Mouse (Mus musculus) myocyte (in vitro differentiated cells): ENCODE results near the gene Gm20388. TPM values are rescaled to one million over a fixed set of nuclear protein-coding genes. Genes with fewer than 3 reads are reported as not detected.

Source experiments
- H3K27me3 ChIP-seq: one replicate; pipeline ENCODE4 v1.6.1; 2011; ENCODE audit not compliant: control insufficient read depth, insufficient read depth, insufficient read length
- H3K36me3 ChIP-seq: one replicate; pipeline ENCODE4 v1.6.1; 2011; ENCODE audit not compliant: control insufficient read depth, insufficient read depth
- H3K4me2 ChIP-seq: one replicate; pipeline ENCODE4 v1.6.1; 2011; ENCODE audit warnings: low read depth, control low read depth
- H3K4me3 ChIP-seq: one replicate; pipeline ENCODE4 v1.5.1; 2011; ENCODE audit warnings: mild to moderate bottlenecking, control low read depth, moderate library complexity
- H3K79me2 ChIP-seq: one replicate; pipeline ENCODE4 v1.6.1; 2011; ENCODE audit not compliant: control insufficient read depth, insufficient read depth
- H3ac ChIP-seq: one replicate; pipeline ENCODE4 v1.6.1; 2011; ENCODE audit not compliant: control insufficient read depth, insufficient read length
- CEBPB ChIP-seq: IDR thresholded peaks from 2 replicates; pipeline ENCODE4 v1.6.1; 2011; ENCODE audit warnings: mild to moderate bottlenecking, moderate library complexity; ENCODE audit not compliant: poor library complexity, insufficient read depth, severe bottlenecking
- E2F4 ChIP-seq: IDR thresholded peaks from one replicate; pipeline ENCODE4 v1.6.1; 2011; ENCODE audit warnings: mild to moderate bottlenecking, control low read depth, moderate library complexity; ENCODE audit not compliant: insufficient read depth
- MAX ChIP-seq: IDR thresholded peaks from one replicate; pipeline ENCODE4 v1.6.1; 2011; ENCODE audit warnings: low read depth, mild to moderate bottlenecking, control low read depth
- MYOD1 ChIP-seq, 3 experiments: IDR thresholded peaks; one replicate each; pipeline ENCODE4 v1.6.1; 2011; ENCODE audit warnings: control low read depth in 2 of 3, low read depth in 2 of 3, mild to moderate bottlenecking in 2 of 3, moderate library complexity in 1 of 3; ENCODE audit not compliant: insufficient read length in 2 of 3, control insufficient read depth in 1 of 3
- MYOG ChIP-seq, 3 experiments: IDR thresholded peaks; one replicate each; pipeline ENCODE4 v1.6.1; 2011; ENCODE audit warnings: control low read depth in 2 of 3, low read depth in 2 of 3, mild to moderate bottlenecking in 2 of 3; ENCODE audit not compliant: insufficient read length in 2 of 3, control insufficient read depth in 1 of 3, insufficient read depth in 1 of 3
- POLR2A ChIP-seq: IDR thresholded peaks from one replicate; pipeline ENCODE4 v1.6.1; 2011; ENCODE audit warnings: low read depth, mild to moderate bottlenecking, control low read depth, moderate library complexity; ENCODE audit not compliant: insufficient read length
- POLR2AphosphoS2 ChIP-seq: IDR thresholded peaks from one replicate; pipeline ENCODE4 v1.6.1; 2011; ENCODE audit warnings: low read depth, control low read depth; ENCODE audit not compliant: insufficient read length
- REST ChIP-seq: IDR thresholded peaks from one replicate; pipeline ENCODE4 v1.6.1; 2011; ENCODE audit warnings: mild to moderate bottlenecking, control low read depth, moderate library complexity; ENCODE audit not compliant: insufficient read depth, insufficient read length
- SRF ChIP-seq: IDR thresholded peaks from one replicate; pipeline ENCODE4 v1.6.1; 2011; ENCODE audit warnings: low read depth; ENCODE audit not compliant: control insufficient read depth, insufficient read length
- TCF12 ChIP-seq: IDR thresholded peaks from one replicate; pipeline ENCODE4 v1.6.1; 2011; ENCODE audit warnings: mild to moderate bottlenecking, control low read depth; ENCODE audit not compliant: poor library complexity, insufficient read depth, severe bottlenecking
- TCF3 ChIP-seq: IDR thresholded peaks from one replicate; pipeline ENCODE4 v1.6.1; 2011; ENCODE audit warnings: low read depth, control low read depth; ENCODE audit not compliant: insufficient read length
- USF1 ChIP-seq: IDR thresholded peaks from one replicate; pipeline ENCODE4 v1.6.1; 2011; ENCODE audit warnings: low read depth, mild to moderate bottlenecking, control low read depth, moderate library complexity
- polyA plus RNA-seq: library from polyadenylated mRNA; unstranded; fragments of >200 nt; fragmentation: generic; extraction: Trizol; gene quantifications from one replicate; pipeline ENCODE4 v1.2.1, GENCODE M21; 2012; ENCODE audit warnings: missing spikeins

The Gm20388 gene
- polyA plus RNA-seq, 1 experiment, result 15.3 TPM

DNA sequence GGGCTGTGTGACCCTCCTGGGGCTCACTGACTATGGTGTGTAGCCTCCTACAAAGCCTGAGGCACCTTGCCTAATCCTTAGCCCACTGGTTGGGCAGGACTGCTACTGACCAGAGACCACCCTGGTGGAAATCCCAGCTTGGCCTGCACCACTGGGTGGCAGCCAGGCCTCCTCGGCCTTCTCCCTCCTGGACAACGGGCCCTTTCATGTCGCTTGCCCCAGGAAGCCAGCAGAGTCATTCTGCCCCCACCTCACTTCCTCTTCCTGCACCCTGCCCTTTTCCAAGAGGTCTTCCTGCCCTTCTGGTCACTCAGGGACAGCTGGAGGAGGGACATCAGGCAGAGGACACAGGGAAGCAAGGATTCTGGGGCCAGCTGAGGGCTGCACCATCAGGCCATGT is 413.9 kb downstream of the Gm20388 start:
- Histone ChIP-seq H3K4me2 (no peak overlapping the region), H3K36me3 (no peaks in the 10 kb centered on the region), H3K27me3 (no peaks in the 10 kb centered on the region), H3ac (no peak overlapping the region), H3K4me3 (no peak overlapping the region), H3K79me2 (no peaks in the 10 kb centered on the region)
- TF ChIP-seq USF1, result no peak
- TF ChIP-seq POLR2AphosphoS2, result no peak
- no peak for TF ChIP-seq E2F4
- no peak for TF ChIP-seq REST
- no peak for TF ChIP-seq CEBPB
- no peak for TF ChIP-seq TCF12
- TF ChIP-seq MYOG (IDR thresholded peaks at IDR 0.05; ENCODE audit: control insufficient read depth in 1 of 3, insufficient read depth in 1 of 3, insufficient read length in 2 of 3, low read depth in 2 of 3), result no peak
- TF ChIP-seq MAX, result no peak
- TF ChIP-seq MYOD1 (IDR thresholded peaks at IDR 0.05; ENCODE audit: control insufficient read depth in 1 of 3, insufficient read length in 2 of 3, low read depth in 2 of 3), result no peak
- TF ChIP-seq TCF3, result no peak
- TF ChIP-seq SRF, result no peak
- TF ChIP-seq POLR2A, result no peak

DNA sequence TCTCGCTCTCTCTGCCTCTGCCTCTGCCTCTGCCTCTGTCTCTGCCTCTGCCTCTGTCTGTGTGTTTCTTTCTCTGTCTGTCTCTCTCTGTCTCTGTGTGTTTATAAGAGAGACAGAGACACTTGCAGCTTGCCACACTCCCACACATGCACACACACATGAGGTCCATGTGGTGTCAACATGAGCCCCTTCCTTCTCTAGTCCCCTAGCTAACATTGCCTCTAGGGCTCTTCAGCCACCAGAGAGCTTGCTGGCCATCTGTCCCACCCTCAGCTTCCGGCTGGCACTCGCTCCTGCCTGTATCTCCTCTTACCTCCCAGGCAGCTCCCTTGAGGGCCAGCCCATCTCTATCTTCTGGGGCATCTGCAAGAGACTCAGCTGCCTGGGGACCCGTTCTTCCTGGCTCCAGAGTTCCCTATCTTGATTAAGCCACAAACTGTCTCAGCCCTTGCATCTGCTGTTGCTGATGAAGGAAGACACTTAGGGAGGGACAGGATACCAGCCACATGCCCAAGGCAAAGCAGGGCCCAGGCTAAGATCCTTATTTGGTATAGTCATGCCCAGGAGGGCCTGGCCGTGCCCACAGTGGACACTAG is 414.6 kb downstream of the Gm20388 start:
- H3K4me3 ChIP-seq, result no peak overlapping the region
- H3ac ChIP-seq, result no peak overlapping the region
- no peaks in the 10 kb centered on the region for H3K27me3 ChIP-seq
- H3K36me3 ChIP-seq, result no peaks in the 10 kb centered on the region
- TF ChIP-seq E2F4, result no peak
- TF ChIP-seq MYOG (IDR thresholded peaks at IDR 0.05; ENCODE audit: control insufficient read depth in 1 of 3, insufficient read depth in 1 of 3, insufficient read length in 2 of 3, low read depth in 2 of 3), result peak in 1 of 3 experiments; percentile 7
- H3K4me2 ChIP-seq, result no peak overlapping the region
- no peaks in the 10 kb centered on the region for H3K79me2 ChIP-seq

DNA sequence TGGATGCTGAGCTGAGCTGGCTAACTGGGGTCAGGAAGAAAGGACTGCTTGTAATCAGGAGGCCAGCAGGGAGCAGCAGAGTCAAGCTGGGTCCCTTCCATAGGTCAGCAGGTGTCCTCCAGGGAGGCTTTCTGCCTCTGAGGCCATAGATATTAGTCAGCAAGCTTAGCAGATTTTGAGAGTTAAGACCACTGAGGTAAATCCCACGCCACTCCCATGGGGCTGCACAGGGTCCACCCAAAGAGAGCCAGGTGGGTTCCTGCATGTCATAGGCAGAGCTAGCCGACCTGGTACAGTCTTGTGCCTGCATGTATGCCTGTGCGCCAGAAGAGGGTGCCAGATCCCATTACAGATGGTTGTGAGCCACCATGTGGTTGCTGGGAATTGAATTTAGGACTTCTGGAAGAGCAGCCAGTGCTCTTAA is 416.5 kb downstream of the Gm20388 start:
- Histone ChIP-seq H3K36me3 (no peaks in the 10 kb centered on the region), H3K79me2 (no peaks in the 10 kb centered on the region), H3K4me3 (no peak overlapping the region)

DNA sequence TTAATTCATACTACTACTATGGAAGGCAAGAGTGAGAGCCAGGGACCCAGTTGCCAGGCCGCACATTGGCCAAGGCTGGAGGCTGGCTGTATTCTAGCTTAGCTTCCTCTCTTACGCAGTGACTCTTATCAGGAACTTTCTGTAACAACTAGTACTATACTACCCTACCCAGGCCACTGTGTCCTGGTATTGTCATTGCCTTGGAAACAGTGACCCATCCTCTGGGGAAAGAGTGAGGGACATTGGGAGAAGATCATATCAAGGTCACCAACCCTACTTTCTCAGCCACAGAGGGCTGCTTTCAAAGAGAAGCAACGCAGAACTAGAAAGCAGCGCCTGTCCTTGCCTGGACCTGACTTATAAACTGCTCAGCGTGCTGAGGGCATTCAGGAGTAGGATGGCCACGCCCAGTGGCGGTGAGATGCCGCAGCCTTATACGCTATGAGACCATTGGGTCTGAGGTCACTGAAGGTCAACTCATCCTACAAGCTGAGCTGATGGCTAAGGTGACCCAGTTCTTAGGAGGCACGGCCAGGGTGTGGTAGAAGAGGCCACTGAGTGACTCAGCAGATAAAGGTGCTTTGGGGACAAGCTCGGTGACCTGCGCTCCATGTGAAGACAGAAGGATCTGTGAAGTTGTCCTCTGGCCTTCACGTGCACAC is 417.9 kb downstream of the Gm20388 start:
- H3K4me3 ChIP-seq, result no peak overlapping the region
- TF ChIP-seq MAX (no peak), SRF (no peak), E2F4 (no peak), MYOG (IDR thresholded peaks at IDR 0.05; ENCODE audit: control insufficient read depth in 1 of 3, insufficient read depth in 1 of 3, insufficient read length in 2 of 3, low read depth in 2 of 3) (no peak), USF1 (no peak), TCF12 (no peak), POLR2A (no peak), REST (no peak), TCF3 (no peak), CEBPB (no peak), POLR2AphosphoS2 (no peak), MYOD1 (IDR thresholded peaks at IDR 0.05; ENCODE audit: control insufficient read depth in 1 of 3, insufficient read length in 2 of 3, low read depth in 2 of 3) (no peak)
- H3K79me2 ChIP-seq, result no peaks in the 10 kb centered on the region
- H3K36me3 ChIP-seq, result no peaks in the 10 kb centered on the region
- no peaks in the 10 kb centered on the region for H3K27me3 ChIP-seq
- H3ac ChIP-seq, result no peak overlapping the region
- H3K4me2 ChIP-seq, result no peak overlapping the region

More for the DNA sequence above, 416.5 kb downstream of the Gm20388 start:
- Histone ChIP-seq H3K27me3 (no peaks in the 10 kb centered on the region), H3K4me2 (no peak overlapping the region), H3ac (no peak overlapping the region)
- no peak for TF ChIP-seq MAX
- no peak for TF ChIP-seq REST
- TF ChIP-seq POLR2AphosphoS2, result no peak
- TF ChIP-seq POLR2A, result no peak

DNA sequence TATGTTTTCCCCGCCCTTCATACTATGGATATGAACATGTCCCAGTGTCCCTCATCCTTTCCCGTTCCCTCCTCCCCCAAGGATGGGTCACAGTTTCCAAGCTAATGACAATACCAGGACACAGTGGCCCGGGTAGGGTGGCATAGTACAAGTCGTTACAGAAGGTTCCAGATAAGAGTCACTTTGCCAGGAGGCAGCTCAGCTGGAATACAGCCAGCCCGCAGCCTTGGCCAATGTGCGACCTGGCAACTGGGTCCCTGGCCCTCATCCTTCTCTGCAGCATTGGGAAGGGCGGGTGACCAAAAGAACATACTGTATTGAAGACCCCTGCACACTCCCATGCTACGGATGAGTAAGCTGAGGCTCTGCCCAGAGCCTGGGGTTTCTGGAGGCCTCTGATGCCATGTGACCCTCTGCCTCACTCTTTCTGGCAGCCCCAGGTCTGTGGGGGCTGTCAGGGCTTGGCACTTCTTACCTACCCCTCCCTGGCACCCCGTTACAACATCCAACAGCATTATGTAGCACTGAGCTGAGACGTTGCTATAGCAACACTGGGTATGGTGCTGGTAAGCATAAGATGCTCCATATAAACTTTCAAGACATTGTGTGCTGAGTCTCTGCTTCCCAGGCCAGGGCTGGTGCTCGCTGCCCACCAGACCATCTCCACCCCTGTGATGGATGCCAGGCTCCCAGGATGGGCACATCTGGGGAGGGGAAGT is 418.5 kb downstream of the Gm20388 start:
- Histone ChIP-seq H3K79me2 (no peaks in the 10 kb centered on the region), H3ac (no peak overlapping the region)
- TF ChIP-seq SRF, result no peak
- no peak for TF ChIP-seq MYOG (IDR thresholded peaks at IDR 0.05; ENCODE audit: control insufficient read depth in 1 of 3, insufficient read depth in 1 of 3, insufficient read length in 2 of 3, low read depth in 2 of 3)

More for the DNA sequence above, 418.5 kb downstream of the Gm20388 start:
- Histone ChIP-seq H3K36me3 (no peaks in the 10 kb centered on the region), H3K4me2 (no peak overlapping the region), H3K4me3 (no peak overlapping the region), H3K27me3 (no peaks in the 10 kb centered on the region)
